Mouse (Mus musculus) midbrain, postnatal 0 days (tissue): Measurements from ENCODE around the gene Ppfibp2. TPM values are rescaled to one million over a fixed set of nuclear protein-coding genes. Genes with fewer than 3 reads are reported as not detected.

Experiments
- ATAC-seq: fragments of 200-750 bp; cut with Nextera tagmentation; 2 replicates; pipeline ENCODE4 v1.8.0; 2017; ENCODE audit warnings: moderate number of reproducible peaks, mild to moderate bottlenecking, moderate TSS enrichment, moderate library complexity; ENCODE audit not compliant: low FRiP score
- DNase-seq: peaks from one replicate; pipeline ENCODE4 v3.0.0-alpha.2; 2015; ENCODE audit warnings: low spot score
- H3K27ac ChIP-seq: fragments of 300-500 bp; sonication (generic); 2 replicates; pipeline ENCODE4 v1.5.1; 2014; ENCODE audit warnings: low read depth, mild to moderate bottlenecking, low read length, mixed read lengths
- H3K27me3 ChIP-seq: fragments of 300-500 bp; sonication (generic); 2 replicates; pipeline ENCODE4 v1.6.1; 2014; ENCODE audit warnings: low read length, control low read depth, mixed read lengths; ENCODE audit not compliant: insufficient read depth
- H3K36me3 ChIP-seq: fragments of 300-500 bp; sonication (generic); 2 replicates; pipeline ENCODE4 v1.6.1; 2014; ENCODE audit warnings: low read length, control low read depth, mixed read lengths; ENCODE audit not compliant: insufficient read depth
- H3K4me1 ChIP-seq: fragments of 300-500 bp; sonication (generic); 2 replicates; pipeline ENCODE4 v1.6.1; 2014; ENCODE audit warnings: mild to moderate bottlenecking, control low read depth, antibody characterized with exemption, low read length, mixed read lengths; ENCODE audit not compliant: insufficient read depth
- H3K4me2 ChIP-seq: fragments of 300-500 bp; sonication (generic); 2 replicates; pipeline ENCODE4 v1.6.1; 2014; ENCODE audit warnings: low read depth, mild to moderate bottlenecking, low read length, mixed read lengths; ENCODE audit not compliant: poor library complexity, severe bottlenecking
- H3K4me3 ChIP-seq: fragments of 300-500 bp; sonication (generic); 2 replicates; pipeline ENCODE4 v1.5.1; 2014; ENCODE audit warnings: low read depth, mild to moderate bottlenecking, low read length, moderate library complexity
- H3K9ac ChIP-seq: fragments of 300-500 bp; sonication (generic); replicated peaks from 2 replicates; pipeline ENCODE4 v1.6.1; 2014; ENCODE audit warnings: mild to moderate bottlenecking, low read length, moderate library complexity, mixed read lengths; ENCODE audit not compliant: poor library complexity, severe bottlenecking
- H3K9me3 ChIP-seq: fragments of 300-500 bp; sonication (generic); 2 replicates; pipeline ENCODE4 v1.6.1; 2016; ENCODE audit warnings: low read length, control low read depth
- CTCF ChIP-seq: IDR thresholded peaks from 2 replicates; pipeline ENCODE4 v1.5.1; 2016; ENCODE audit warnings: antibody characterized with exemption, mild to moderate bottlenecking
- WGBS: fragments of 180-500 bp; shearing (Covaris S2); extraction: QIAGEN DNeasy Blood & Tissue Kit; methylation state at CpG from one replicate; pipeline ENCODE4 v1.1.7; 2014; 5-methylcytosine and 5-hydroxymethylcytosine counted together
- polyA plus RNA-seq: library from polyadenylated mRNA; unstranded; fragments of >200 nt; fragmentation: Nextera tagmentation; extraction: Ambion mirVana; gene quantifications from 2 replicates; pipeline ENCODE4 v1.2.1, GENCODE M21; 2015
- total RNA-seq: library from RNA; depleted of rRNA; stranded (reverse); fragments of >200 nt; gene quantifications from 2 replicates; pipeline ENCODE4 v1.2.3, GENCODE M21; 2014

Gene Ppfibp2
- total and polyA plus RNA-seq, 2 experiments from 2014 or later: 1.2 to 2.6 TPM

DNA sequence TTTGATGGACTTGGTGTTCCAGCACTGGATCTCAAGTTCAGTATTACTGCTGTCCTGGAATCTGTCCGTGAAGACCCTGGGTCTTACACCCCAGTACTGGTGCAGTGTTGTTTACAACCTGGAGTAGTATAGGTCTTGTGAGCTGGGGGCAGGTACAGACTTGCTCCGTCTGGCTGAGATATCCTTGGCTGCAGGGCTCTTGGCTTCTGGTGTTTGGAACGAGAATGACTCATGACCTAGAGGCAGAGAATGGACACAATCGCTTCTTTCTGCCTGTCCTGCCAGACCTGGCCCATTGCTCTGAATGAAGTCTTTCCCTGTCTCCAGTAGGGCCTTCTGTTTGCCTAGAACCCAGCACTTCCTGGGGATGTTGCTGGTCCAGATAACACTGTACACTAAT lies 93.0 kb downstream of the Ppfibp2 start:
- Histone ChIP-seq H3K4me3 (no peak overlapping the region), H3K36me3 (no peaks in the 10 kb centered on the region), H3K4me1 (no peaks in the 10 kb centered on the region), H3K9me3 (no peaks in the 10 kb centered on the region), H3K27ac (no peak overlapping the region), H3K9ac (no peak overlapping the region), H3K4me2 (no peak overlapping the region), H3K27me3 (no peaks in the 10 kb centered on the region; the same call in 1 of the 2 replicates)
- ATAC-seq (no peak), DNase-seq (no peak)
- WGBS: 82% methylated on average over 4 of the region's 4 CpGs
- TF ChIP-seq CTCF: no peak

DNA sequence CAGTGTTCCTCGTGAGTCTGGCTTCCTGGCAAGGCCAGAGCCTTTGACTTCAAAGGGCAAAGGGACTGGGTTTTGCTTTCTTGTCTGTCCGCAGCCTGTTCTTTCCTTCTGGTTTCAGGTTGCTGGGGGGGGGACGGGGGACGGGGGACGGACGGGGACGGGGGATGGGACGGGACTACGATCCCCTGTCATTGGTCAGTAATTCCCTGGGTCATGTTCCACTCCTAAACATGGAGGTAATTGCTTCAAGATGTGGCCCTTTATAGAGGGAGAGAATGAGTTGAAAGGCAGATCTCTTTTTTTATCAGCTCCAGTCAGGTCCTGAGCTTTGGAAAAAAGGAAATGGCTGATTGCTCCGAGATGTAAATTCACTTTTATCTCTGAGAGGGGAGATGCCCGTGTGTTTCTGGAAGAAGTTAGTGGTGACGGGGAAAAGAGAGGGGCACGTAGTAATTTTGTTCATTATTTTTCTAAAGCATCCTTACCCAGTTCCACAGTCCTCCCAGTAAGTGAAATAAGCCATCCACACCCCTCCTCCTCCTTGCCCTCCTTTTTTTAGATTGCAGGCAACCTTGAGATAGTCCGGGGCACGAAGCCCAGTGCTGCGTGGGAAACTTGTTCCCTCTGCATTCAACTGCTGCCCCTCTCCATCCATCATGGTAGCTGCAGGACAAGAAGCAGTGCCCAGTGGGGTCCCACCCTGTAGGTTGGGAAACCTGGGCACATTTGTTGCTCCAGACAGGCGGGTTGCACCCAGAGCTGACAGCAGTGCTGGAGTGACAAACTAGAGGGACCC lies 95.6 kb downstream of the Ppfibp2 start:
- no peak overlapping the region for H3K9ac ChIP-seq
- WGBS: 56% methylated on average over 17 of the region's 17 CpGs
- no peaks in the 10 kb centered on the region for H3K9me3 ChIP-seq
- DNase-seq (no peak), ATAC-seq (no peak)
- TF ChIP-seq CTCF: no peak
- no peak overlapping the region for H3K4me3 ChIP-seq
- H3K4me2 ChIP-seq: no peak overlapping the region
- H3K36me3 ChIP-seq: no peaks in the 10 kb centered on the region
- no peaks in the 10 kb centered on the region for H3K4me1 ChIP-seq
- H3K27ac ChIP-seq: no peak overlapping the region
- no peaks in the 10 kb centered on the region; the same call in 1 of the 2 replicates for H3K27me3 ChIP-seq

DNA sequence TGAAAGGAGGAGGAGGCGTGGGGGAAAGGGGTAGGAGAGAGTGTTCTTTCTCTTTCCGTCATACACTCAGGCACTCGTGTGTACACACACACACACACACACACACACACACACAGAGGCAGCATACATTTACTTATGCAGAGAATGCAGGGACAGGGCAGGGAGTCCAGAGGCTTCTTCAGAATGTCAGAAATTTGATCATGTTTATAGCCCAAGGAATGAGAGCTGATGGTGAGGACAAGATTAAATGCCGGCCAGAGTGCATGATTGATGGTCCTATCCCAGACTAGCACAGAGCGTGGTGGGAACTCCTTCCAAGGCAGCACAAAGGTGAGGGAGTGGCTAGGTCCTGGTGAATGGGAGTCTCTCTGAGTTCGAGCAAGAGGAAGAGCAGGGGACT lies 96.5 kb downstream of the Ppfibp2 start:
- H3K9ac ChIP-seq: no peak overlapping the region
- no peak overlapping the region for H3K27ac ChIP-seq
- WGBS: 63% methylated on average over 6 of the region's 6 CpGs
- H3K27me3 ChIP-seq: no peaks in the 10 kb centered on the region; the same call in 1 of the 2 replicates
- H3K36me3 ChIP-seq: no peaks in the 10 kb centered on the region
- H3K4me3 ChIP-seq: no peak overlapping the region
- no peak for TF ChIP-seq CTCF
- no peaks in the 10 kb centered on the region for H3K4me1 ChIP-seq
- H3K9me3 ChIP-seq: no peaks in the 10 kb centered on the region
- no peak overlapping the region for H3K4me2 ChIP-seq
- DNase-seq (no peak), ATAC-seq (no peak)

DNA sequence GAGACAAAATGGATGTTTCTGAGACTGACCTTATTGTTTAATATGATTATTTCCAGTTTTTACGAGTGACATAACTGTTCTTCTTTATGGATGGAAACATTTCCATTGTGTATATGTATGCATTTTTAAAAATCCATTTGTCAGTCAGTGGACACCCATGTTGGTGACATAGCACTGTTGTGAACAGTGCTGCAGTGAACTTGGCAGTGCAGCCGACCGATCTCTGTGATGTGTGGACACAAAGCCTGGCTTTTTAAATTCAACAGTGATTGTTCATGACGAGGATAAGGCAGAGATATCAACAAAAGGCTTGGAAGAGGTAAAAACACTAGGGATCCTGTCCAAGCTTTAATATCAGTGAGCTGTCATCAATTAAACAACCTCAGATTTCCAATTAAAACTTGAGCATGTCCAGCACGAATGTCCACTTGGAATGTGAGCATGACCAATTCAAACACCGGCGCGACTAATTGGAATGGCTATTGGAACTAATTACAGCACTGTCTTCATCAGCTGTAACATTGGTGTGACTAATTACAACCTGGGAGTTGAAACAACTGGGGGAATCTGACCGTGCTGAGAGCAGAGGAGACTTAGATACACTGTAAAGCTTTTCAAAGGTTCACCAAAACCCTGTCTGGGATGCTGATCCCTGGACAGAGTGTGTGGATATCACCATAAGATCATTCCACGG lies 99.4 kb downstream of the Ppfibp2 start:
- DNase-seq: peak; percentile 24
- H3K4me2 ChIP-seq: no peak overlapping the region
- no peak for TF ChIP-seq CTCF
- H3K9me3 ChIP-seq: no peaks in the 10 kb centered on the region
- 45% methylated on average over 10 of the region's 10 CpGs for WGBS
- H3K36me3 ChIP-seq: no peaks in the 10 kb centered on the region
- H3K4me3 ChIP-seq: no peak overlapping the region
- no peaks in the 10 kb centered on the region; the same call in 1 of the 2 replicates for H3K27me3 ChIP-seq
- H3K4me1 ChIP-seq: no peaks in the 10 kb centered on the region
- H3K27ac ChIP-seq: no peak overlapping the region
- ATAC-seq: no peak
- H3K9ac ChIP-seq: no peak overlapping the region

DNA sequence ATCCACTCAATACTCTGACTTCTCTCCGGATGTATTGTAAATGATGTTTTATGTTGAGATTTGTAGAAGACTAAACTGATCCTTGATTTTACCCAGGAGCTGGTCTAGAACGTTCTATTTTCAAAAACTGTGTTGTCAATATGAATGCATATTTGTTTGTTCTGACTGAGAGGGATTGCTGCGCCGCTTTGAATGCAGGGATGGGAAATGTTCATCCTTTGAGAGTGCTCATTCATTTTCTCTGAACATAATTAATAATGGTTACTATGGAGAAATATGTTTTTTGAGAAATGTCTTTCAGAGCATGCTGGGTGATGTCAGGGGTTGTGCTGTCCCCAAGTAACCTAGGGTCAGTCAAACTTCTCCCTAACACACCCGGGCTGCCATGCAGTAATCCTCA lies 102.1 kb downstream of the Ppfibp2 start:
- H3K4me2 ChIP-seq: no peak overlapping the region

DNA sequence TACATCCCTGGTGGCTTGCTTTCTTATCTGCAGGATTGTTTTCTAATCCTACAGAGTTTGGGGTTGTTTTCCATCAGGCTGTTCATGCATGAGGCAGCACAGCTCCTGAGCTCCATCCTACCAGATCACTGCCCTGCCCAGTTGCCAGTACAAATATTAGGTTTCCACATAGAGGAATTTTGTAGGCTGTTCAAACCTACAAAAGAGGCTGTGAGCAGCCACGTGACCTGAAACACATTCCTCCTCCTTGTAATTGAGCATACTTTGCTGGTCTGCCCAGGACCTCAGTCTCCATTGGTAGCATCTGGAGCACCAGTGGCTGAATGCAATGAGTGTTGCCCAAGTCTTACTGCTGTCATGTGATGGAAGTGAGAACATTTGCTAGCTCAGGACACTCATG lies 104.9 kb downstream of the Ppfibp2 start:
- no peak for ATAC-seq
- H3K36me3 ChIP-seq: no peaks in the 10 kb centered on the region
- no peak overlapping the region for H3K4me2 ChIP-seq
- H3K4me1 ChIP-seq: no peaks in the 10 kb centered on the region
- H3K27ac ChIP-seq: no peak overlapping the region
- DNase-seq: no peak
- no peaks in the 10 kb centered on the region for H3K27me3 ChIP-seq
- H3K9me3 ChIP-seq: no peaks in the 10 kb centered on the region
- no peak overlapping the region for H3K9ac ChIP-seq
- WGBS: 83% methylated on average over 1 of the region's 1 CpGs
- no peak for TF ChIP-seq CTCF
- H3K4me3 ChIP-seq: no peak overlapping the region

More for the DNA sequence above, 102.1 kb downstream of the Ppfibp2 start:
- Histone ChIP-seq H3K36me3 (no peaks in the 10 kb centered on the region), H3K27ac (no peak overlapping the region), H3K27me3 (no peaks in the 10 kb centered on the region), H3K4me3 (no peak overlapping the region), H3K9me3 (no peaks in the 10 kb centered on the region), H3K9ac (no peak overlapping the region), H3K4me1 (no peaks in the 10 kb centered on the region)
- DNase-seq: no peak
- WGBS: 86% methylated on average over 5 of the region's 5 CpGs
- ATAC-seq: no peak
- TF ChIP-seq CTCF: no peak
